Mouse (Mus musculus) spleen, postnatal 14 days (tissue): ENCODE measurements at regions not wholly inside any gene's neighbourhood (a gene's known extent, or its start where the extent isn't known, plus 50 kb on each side); places are given as distances from the start of the nearest gene placed in this dataset.
A peak's percentile ranks its signal among the peaks of the same experiment; 100 is the strongest.

Source experiments
- DNase-seq, 2 experiments: peaks; one replicate each; pipeline ENCODE4 v3.0.0; 2021 to 2022; ENCODE audit warnings: low spot score in 2 of 2

DNA sequence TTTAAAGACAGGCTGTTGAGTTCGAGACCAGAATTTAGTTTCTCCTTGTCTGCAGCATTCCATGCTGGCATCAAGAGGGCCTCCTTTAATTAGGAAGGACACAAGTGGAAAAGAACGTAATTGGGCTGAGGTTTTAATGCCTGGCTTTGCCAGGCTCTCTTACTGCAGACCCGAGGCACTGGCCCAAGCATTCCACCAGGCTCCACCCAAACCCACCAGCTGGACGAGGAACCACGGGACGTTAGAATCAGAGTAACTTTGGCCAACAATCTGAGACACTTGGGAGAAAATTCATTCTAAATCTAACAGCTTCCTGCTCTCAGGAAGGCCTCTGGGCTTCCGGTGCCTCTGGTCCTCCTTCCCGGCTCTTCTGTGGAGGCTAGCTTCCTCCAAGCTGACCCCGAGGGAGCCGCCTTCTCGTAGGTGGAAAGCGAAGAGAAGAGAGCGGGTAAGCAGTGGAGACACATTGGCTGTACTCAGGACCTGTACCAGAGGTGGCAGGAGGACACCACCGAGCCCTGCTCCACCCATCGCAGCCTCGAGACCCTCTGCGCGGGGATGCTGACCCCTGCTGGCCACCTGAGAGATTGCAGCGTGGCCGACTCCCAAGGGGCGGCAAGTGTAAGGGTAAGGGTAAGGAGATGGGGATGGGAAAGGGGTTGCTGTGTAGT lies 105.5 kb downstream of the Tmem17 start:
- DNase-seq: peak; percentile 56 to 73

DNA sequence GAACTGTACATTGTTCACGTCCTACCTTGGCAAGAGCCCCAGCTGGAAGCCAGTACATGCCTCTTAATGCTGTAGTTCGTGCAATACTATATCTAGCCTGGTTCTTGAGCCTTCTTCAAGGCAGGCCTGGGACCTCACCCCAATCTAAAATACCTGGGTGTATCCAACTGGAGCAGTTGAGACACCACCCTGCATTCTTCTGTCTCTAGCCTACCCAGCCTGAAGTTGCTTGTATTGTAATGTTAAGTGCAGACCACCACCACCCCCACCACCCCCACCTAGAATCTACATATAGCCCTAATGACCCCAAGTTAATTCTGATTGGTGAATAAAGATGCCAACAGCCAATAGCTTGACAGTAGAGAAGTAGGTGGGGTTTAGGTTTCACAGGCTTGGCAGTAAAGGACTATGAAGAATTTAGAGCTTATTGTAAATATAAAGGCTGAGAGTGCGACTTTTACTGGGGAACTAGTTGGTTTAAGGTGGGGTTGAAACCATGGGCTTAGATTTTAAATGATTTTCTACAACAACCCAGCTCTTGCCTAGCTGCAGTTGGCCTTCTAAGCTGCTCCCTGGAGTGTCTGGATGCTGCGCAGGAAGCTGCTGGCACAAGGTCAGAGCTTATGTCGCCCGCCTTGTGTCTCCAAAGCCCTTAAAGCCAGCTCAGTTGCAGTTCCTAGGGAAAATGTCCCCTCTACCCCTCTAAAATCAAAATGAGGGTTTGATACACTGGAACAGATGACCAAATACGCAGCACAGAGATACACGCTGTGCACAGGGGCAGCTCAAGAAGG lies 109.2 kb downstream of the Tmem17 start:
- DNase-seq: no peak

DNA sequence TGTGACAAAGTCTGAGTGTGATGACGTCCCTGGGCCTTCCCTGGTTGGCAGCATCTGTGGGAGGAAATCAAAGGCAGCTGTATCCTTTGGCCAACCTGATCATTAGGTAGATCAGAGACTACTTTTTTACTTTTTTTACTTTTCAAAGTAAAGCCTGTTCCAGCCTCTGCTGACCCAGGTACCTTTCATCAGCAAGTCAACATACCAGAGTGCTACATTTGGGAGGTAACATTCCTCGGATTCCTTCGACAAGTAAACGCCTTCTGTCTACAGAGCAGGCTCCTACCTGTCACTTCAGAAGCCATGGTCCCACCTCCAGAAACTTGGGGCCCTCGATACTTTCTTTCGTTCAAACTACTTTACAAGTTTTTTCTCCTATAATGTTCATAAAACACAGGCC lies 110.0 kb downstream of the Tmem17 start:
- DNase-seq: no peak

DNA sequence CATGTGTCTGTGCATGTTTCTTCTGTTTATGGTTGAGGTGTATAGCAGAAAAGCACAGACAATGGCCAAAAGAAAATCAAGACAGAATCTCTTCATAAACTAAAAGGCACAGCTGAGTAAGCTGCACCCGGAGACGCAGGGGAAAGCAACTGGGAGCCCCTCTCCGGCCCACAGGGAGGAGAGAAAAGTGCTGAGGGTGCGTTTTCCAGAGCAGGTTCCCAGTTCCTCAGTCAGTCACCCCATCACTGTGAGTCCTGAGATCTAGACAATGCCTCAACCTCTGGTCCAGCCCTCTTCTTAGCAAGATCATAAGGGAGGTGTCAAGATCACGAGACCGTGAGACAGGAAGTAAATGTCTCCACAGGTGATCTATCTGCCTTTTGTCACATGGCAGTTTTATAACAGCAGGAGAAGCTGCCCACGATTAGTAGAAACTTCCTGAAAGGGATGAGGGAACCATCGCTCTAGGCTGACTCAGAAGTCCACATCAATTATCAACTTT lies 110.7 kb downstream of the Tmem17 start:
- DNase-seq: no peak

DNA sequence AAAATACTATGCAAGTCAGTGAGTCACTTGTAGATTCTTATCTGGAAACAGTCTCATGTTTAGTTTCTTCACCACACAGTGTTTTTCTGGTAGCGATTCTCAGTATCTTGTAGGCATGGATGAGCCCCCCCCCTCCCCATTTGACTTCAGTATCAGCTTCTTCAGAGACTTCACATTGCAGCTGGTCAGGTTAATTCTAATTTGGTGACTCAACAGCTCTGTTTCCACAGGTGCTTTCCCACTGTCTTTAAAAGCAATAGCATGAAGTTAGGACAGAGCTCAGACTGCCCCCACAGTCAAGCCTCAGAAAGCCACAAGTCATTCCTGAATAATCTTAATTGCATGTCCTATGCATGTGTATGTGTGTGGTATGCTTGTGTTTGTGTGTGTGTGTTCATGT lies 114.5 kb downstream of the Tmem17 start:
- DNase-seq: no peak

DNA sequence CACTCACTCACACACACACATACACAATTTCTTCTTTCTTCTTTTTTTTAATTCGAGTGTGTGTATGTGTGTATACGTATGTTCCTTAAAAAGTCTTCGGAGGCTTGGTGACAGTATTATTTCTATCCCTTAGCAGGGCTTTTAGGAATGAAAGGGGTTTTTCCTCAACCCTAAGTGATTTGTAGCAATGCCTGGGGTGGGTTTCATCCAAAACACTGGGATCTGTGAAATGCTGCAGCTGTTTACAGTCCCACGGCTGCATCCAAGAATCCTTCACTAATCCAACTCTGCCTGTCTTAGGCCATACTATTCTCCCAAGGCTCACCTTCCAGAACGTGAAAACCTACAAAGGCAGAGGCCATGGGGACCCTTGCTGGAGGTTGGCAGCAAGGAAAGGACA lies 116.6 kb downstream of the Tmem17 start:
- no peak for DNase-seq

DNA sequence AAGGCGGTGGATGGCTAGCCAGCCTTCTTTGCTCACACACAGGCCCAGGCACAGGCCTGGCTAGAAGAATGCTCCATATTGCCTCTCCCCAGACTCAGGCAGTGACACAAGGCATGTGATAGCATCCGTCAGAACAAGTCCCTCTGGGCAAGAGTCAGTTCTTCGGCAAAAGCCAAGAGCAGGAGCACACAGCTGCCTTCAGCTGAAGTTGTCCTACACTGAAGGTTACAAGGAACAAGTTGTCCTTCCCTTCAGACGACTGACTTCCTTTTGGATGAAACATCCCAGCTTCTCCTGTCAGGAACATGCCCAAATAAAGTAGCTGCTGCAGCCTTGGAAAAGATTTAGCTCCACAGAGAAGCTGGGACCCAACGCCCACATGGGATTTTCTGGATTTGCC lies 117.1 kb downstream of the Tmem17 start:
- no peak for DNase-seq

DNA sequence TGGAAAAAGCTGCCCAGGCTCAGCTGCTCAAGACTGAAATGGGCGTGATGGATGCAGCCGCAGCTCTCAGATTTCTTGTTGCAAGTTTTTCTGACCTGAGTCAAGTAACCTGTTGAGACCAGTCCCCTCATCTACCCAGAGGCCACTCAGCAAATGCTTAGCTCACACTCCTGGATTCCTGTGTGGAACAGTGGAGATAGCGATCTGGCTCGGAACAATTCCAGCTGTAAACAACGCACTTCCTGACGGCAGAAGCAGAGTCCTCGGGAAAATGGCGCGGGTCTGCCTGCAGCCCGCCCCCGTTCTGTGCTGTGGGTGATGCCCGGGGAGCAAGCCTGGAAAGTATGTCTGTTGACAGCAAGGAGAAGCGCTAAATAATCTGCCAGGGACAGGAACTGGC lies 117.7 kb downstream of the Tmem17 start:
- no peak for DNase-seq

DNA sequence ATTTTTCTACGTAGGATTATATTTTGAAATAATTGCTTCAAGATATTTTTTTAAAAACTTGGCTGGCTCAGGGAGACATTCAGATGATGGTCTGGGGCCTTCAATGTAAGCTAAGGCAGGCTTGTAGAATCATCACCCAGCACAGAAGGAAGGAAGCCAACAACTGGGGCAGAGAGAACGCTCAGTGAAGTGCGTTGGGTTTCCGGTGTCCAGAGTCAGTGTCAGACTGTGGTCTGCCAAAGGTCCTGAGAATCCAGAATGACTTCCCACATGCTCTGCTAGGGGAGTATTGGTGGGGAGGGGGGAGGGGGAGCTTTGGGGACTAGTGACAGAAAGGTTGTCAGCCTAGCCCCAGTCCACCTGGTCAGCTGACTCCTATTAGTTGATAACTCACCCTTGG lies 118.1 kb downstream of the Tmem17 start:
- DNase-seq: no peak

DNA sequence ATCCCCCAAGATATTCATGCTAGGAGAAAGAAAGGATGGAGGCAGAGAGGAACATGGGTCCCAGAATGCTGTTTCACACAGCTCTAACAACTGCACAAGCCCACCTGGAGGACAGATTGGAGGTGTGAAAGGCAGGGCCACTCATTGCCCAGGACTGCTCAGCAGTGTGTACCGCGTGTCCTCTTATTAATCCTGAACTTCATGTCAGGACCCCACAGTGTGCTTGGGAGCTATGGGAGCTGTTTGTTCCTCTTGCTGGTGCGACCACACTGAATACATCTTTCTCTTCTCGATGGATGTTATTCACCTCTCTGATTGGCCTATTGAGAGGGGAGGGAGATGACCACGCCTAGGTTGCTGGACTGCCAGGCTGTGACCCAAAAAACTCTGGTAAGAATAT lies 119.1 kb downstream of the Tmem17 start:
- DNase-seq: no peak

DNA sequence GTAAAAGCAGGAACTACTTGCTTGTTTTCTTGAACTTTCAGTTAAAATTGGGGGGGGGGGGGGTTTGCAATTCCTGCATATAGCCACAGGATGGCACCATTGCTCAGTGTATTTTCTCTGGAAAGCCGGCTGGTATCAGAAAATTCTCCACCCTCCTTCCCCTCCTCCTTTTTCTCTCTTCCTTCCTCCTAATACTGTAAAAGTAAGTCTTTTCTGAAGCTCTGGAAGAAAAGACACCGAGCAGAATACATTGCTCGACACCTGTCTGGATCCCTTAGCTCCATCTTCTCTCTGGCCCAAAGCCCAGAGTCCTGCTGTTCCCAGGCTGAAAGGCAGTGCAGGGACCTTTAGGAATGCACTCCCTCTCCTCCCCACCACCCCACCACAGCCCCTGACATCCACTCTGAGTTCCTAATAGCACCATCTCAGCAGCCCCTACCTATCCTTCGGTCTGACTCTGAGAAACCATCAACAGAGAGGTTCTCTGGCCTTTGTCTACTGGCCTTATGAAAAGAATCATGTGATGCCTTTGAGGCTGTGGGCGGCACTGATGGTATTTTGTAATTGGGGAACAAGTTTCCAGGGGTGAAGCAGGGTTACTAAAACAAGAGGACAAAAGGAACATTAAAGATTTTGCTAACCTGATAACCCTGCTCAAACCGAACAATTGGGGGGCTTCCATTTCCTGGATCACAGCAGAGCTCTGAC lies 119.9 kb downstream of the Tmem17 start:
- no peak for DNase-seq

DNA sequence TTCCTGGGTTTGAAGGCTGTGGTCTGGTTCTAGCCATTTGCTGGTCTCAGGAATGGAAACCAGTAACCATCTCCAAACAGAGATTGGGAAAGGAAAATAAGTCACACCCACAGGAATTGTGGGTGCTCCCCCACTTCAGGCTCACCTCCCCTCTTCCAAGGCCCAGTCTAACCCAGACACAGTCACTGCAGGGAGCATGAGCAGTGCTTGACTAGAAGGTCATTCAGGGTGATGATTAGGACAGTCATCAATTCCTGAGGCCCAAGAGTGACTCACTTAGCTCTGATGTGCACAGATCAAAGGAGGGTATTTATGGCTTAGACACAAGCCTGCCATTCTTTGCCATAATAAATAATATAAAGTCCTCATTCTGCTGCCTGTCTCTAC lies 120.4 kb downstream of the Tmem17 start:
- no peak for DNase-seq

DNA sequence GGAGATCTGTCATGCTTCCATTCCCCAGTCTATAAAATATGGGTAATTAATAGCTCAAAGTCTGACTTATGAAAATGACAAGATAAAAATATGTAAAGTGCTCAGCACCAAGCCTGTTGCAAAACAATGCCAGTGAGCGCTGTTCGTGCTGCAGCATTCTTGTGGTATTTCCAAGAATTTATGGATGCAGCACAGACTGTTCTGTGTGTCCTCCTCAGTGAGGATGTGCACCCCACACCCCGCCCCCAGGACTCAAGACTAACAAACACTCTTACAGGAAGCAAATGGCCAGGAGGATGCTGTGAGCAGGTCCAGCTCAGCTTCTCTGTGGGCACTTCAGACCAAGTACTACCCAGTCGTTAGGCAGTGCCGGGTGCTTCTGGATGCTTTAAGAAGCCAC lies 121.1 kb downstream of the Tmem17 start:
- DNase-seq: no peak

DNA sequence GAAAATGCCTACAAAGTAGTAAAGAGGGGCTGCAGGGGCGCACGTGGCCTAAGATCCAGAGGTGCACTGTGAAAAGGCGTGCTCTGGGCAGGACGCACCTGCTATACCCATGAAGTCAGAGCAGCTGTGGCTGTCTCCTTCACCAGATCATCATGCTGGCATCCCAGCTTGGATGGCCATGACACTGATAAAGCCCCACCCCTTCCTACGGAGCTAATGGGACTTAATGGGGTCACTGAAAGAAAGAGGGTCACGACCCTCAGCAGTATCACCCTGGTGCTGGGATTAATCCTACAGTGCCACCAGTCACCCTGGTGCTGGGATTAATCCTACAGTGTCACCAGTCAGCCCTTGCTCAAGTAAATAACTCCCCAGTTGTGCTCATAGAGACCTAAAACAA lies 122.1 kb downstream of the Tmem17 start:
- no peak for DNase-seq

DNA sequence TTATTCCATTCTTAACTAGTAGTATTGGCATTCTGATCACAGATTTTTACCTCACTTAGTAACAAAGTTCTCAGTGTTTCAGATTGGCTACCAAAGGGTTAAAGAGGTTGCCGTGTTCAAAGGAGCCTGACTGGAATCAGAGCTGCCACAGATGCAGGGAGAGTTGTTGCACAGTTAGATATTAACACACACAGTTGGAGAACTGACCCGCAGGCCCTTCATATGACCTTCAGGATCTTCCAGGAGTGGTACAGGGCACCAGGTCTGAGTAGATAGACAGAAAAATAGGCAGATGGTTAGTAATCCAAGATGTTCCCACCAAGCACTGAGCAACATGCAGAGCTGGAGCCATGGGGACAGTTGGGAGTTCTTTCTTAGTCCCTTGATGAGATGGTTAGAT lies 123.1 kb downstream of the Tmem17 start:
- no peak for DNase-seq

DNA sequence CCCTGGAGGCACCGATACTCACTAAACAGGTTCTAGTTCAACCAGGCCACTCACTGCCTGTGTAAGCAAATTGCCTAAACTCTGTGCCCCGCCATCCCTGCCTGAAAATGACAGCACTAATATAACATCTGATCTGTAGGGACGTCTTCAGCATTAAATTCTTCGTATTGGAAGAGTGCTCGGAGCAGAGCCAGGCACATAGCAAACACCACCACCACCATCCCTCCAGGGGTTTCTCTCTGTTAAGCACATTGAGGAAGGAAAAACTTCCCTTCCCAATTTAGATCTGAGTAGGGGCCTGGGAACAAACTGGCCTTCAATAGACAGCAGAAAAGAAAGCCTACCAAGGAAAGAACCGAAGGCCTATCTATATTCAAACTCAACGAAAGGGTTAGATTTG lies 124.4 kb downstream of the Tmem17 start:
- no peak for DNase-seq

DNA sequence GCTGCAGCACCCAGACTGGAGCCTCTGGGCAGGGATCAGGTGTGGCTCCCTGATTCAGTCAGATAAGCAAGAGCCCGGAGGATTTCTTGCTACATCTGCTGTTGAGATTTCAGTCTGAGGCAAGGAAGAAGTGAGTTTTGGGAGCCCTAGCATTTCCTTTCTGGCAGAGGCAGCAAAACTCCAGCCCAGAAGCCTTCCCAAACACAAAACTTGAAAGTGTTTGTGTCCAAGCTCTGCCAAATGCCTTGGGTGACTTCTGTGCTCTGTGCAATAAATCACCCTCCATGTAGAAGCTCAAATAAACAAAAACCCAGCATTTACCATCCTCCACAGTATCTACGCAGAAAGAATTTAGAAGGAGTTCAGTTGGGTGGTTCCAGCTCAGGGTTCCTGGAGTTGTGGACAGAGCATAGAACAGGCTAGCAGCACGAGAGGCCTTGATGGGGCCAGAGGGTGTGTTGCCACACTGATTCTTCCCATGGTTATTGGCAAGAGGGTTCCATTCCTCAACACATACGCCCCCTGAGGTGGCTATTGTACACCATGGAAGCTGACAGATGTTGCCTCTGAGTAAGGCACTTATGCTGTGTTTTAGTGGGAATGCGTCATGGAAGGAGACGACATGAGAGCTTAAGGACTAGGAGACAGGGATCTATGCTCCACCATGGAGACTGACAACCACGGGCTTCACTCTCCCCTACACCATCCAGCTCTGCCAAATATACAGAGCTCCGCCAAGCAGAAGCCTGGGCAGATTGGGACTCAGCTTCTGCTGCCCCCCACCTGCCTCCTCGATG lies 125.1 kb downstream of the Tmem17 start:
- no peak for DNase-seq

DNA sequence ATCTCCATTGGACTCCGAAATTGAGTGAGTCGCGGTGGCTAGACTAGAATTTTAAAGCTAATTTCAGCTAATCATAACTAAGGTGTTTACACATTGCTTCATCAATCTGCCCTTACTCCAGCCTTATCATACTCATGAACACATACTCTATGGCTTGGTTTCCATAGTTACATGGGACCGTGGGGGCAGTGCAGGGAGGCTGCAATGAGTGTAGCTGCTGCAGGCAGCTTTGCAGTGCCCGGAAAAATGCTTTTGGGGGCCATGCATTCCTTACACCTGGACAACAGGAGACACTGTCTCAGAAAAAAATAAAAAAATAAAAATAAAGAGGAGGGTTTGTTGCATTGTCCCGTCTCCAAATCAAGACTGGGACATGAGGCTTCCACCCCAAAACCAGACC lies 126.3 kb downstream of the Tmem17 start:
- no peak for DNase-seq

DNA sequence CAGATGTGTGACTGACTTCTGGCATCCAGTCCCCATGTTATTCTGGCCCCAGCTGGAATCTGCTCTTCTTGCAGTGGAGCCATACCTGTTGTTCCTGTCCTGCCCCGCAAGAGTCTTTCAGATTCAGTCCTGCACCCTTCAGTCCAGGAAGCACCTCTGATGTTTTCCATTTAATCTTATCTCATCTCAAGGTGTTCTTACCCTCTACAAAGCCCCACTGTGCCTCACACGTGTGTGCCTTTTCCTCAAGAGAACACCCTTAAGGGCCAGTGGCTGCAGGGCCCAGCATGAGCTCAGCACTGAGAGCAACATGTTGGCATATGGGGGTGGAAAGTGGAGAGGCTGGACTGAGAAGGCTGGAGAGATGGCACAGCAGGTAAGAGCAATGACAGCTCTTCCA lies 126.8 kb downstream of the Tmem17 start:
- DNase-seq: no peak

DNA sequence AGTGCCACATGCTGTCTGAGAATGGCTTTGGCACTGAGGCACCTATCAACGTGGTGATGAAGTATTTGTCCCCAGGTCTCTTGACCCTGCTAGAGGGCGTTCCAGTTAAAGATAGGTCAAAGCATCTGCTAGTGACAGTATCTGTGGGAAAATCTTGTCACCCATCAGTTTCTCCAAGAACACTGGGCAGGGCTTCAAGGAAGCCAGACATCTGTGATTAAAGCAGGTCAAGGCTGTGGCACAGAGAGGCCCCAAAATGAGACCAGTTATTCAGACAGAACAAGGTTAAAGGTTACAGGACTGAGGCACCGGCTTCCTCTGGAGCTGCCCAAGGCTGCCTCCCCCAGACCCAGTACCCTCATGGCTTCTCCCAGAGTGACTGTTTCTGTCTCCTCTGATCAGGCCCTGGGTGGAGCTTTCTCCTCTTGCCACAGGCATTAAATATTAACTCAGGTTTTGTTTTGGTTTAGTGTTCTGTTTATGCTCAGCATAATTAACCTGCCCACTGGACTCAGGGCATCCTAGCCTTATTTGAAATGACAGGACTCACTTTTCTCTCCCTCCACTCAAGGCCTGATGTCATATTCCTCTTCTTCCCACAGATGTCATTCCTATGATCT lies 128.6 kb downstream of the Tmem17 start:
- DNase-seq: no peak

DNA sequence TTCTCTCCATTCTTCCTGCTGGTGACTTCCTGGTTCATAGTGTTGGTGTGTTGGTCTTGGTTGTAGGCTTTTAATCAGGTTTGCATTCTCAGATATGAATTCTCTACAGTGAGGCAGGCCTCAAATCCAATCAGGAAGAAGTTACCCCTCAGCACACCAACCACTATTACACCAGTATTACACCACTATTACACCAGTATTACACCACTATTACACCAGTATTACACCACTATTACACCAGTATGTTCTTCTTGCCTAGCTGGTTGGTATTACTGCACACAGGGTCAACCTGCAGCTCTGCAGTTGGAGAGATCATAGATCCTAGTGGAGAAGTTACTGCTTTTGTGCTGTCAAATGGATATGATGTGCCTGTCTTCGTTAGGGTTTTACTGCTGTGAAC lies 129.6 kb downstream of the Tmem17 start:
- DNase-seq: no peak
